In genomic region chr13:65278383-65279341, GRCm38 (mm10) we compare ENCODE assay signal across 7 mouse cellular contexts. TPM values are rescaled to one million over a fixed set of nuclear protein-coding genes. Genes with fewer than 3 reads are reported as not detected.
DNase-seq lines count a peak whose midpoint lies in the region; ATAC-seq lines count a peak whose summit lies in the region.

Gene Zfp369, plus strand, starts transcription at chr13:65278814.

- WGBS in embryonic facial prominence, embryonic 11.5 days = under 1% methylated on average over 50 of the region's 50 CpGs
- under 1% methylated on average over 50 of the region's 50 CpGs for WGBS in limb, embryonic 10.5 days
- WGBS in midbrain, embryonic 13.5 days = under 1% methylated on average over 50 of the region's 50 CpGs

- peaks cover 2% of the 10 kb centered on the region; the same call in 1 of the 2 replicates for H3K36me3 ChIP-seq in embryonic facial prominence, embryonic 11.5 days (replicated peaks; ENCODE audit: control insufficient read depth, insufficient read depth, low read depth, low read length)
- H3K36me3 ChIP-seq in limb, embryonic 10.5 days = peaks cover 54% of the 10 kb centered on the region
- H3K36me3 ChIP-seq in midbrain, embryonic 13.5 days = peaks cover 56% of the 10 kb centered on the region

- peak within 1 kb of the TSS; percentile 61 for H3K4me3 ChIP-seq in embryonic facial prominence, embryonic 11.5 days (ENCODE audit: low read depth, low read length)
- H3K4me3 ChIP-seq in limb, embryonic 10.5 days = peak within 1 kb of the TSS; percentile 71
- H3K4me3 ChIP-seq in midbrain, embryonic 13.5 days (replicated peaks) = peak within 1 kb of the TSS; percentile 68

- peak; percentile 97 for DNase-seq in adrenal gland, postnatal 14 days
- DNase-seq in embryonic facial prominence, embryonic 11.5 days (ENCODE audit: low spot score) = peak; percentile 93
- DNase-seq in kidney, adult 11 months = peak; percentile 92
- peak; percentile 92 for DNase-seq in limb, embryonic 10.5 days (ENCODE audit: low spot score)
- peak; percentile 88 for DNase-seq in spleen, adult 12 weeks (ENCODE audit: low spot score)

- H3K27ac ChIP-seq in embryonic facial prominence, embryonic 11.5 days (replicated peaks; ENCODE audit: low read depth, low read length) = no peak within 1 kb of the TSS; the same call in 1 of the 2 replicates
- H3K27ac ChIP-seq in limb, embryonic 10.5 days = peak within 1 kb of the TSS; percentile 87
- peak within 1 kb of the TSS; percentile 87 for H3K27ac ChIP-seq in midbrain, embryonic 13.5 days

- peak within 1 kb of the TSS; percentile 72 for H3K9ac ChIP-seq in embryonic facial prominence, embryonic 11.5 days (replicated peaks; ENCODE audit: low read length)
- H3K9ac ChIP-seq in midbrain, embryonic 13.5 days (replicated peaks) = peak within 1 kb of the TSS; percentile 80

- no peaks in the 10 kb centered on the region for H3K27me3 ChIP-seq in embryonic facial prominence, embryonic 11.5 days (ENCODE audit: control insufficient read depth, insufficient read depth, low read length)
- no peaks in the 10 kb centered on the region for H3K27me3 ChIP-seq in limb, embryonic 10.5 days (ENCODE audit: low read depth, poor library complexity, severe bottlenecking)
- no peaks in the 10 kb centered on the region for H3K27me3 ChIP-seq in midbrain, embryonic 13.5 days

- no peaks in the 10 kb centered on the region for H3K4me1 ChIP-seq in embryonic facial prominence, embryonic 11.5 days (ENCODE audit: control insufficient read depth, insufficient read depth, low read length)
- H3K4me1 ChIP-seq in limb, embryonic 10.5 days = no peaks in the 10 kb centered on the region
- peaks cover 7% of the 10 kb centered on the region for H3K4me1 ChIP-seq in midbrain, embryonic 13.5 days (replicated peaks)

- ATAC-seq in embryonic facial prominence, embryonic 11.5 days (replicated peaks; ENCODE audit: insufficient number of reproducible peaks, low FRiP score, low TSS enrichment, low read depth) = peak; percentile 99
- ATAC-seq in granulocyte monocyte progenitor cell, adult 5-6 weeks (replicated peaks; ENCODE audit: poor library complexity, severe bottlenecking) = peak; percentile 93
- ATAC-seq in midbrain, embryonic 13.5 days = peak; percentile 99

- peaks cover 3% of the 10 kb centered on the region for H3K9me3 ChIP-seq in embryonic facial prominence, embryonic 11.5 days (replicated peaks; ENCODE audit: control insufficient read depth, low read length)
- H3K9me3 ChIP-seq in limb, embryonic 10.5 days (replicated peaks) = no peaks in the 10 kb centered on the region
- peaks cover 25% of the 10 kb centered on the region for H3K9me3 ChIP-seq in midbrain, embryonic 13.5 days

- H3K4me2 ChIP-seq in embryonic facial prominence, embryonic 11.5 days (ENCODE audit: low read depth, low read length) = peak within 1 kb of the TSS; percentile 48
- H3K4me2 ChIP-seq in midbrain, embryonic 13.5 days (replicated peaks) = peak within 1 kb of the TSS; percentile 54

RNA-seq across cellular contexts. Expression of gene Zfp369, which starts in this region (rescaled TPM):
- 27.9 and 29.9 TPM in 2 replicates for total RNA-seq in adrenal gland, postnatal 14 days (2021)
- polyA plus RNA-seq in embryonic facial prominence, embryonic 11.5 days (2014; fragmentation: Nextera tagmentation; extraction: Ambion mirVana) = 17.1 and 19.3 TPM in 2 replicates
- total RNA-seq in granulocyte monocyte progenitor cell, adult 5-6 weeks (2014; fragmentation: Nextera tagmentation) = 34.1 and 67.7 TPM in 2 replicates
- total RNA-seq in granulocyte monocyte progenitor cell, adult 5-6 weeks (2017) = 38.7 and 47.5 TPM in 2 replicates
- 12.7 and 16.6 TPM in 2 replicates for polyA plus RNA-seq in limb, embryonic 10.5 days (2016; fragmentation: Nextera tagmentation; extraction: Ambion mirVana)
- 20.5 and 22.1 TPM in 2 replicates for polyA plus RNA-seq in midbrain, embryonic 13.5 days (2015; fragmentation: Nextera tagmentation; extraction: Ambion mirVana)
